Mouse (Mus musculus): ENCODE data around the gene Comp.

GRCm38 (mm10) chr8:70344279-70344678, 29.1 kb upstream of the Comp start:
- TF ChIP-seq CTCF (IDR thresholded peaks at IDR 0.05) (no peak), EP300 (IDR thresholded peaks at IDR 0.05) (no peak)

Data from lung, postnatal 0 days (tissue).